Mouse (Mus musculus): ENCODE data around the gene Kcnf1.

DNA sequence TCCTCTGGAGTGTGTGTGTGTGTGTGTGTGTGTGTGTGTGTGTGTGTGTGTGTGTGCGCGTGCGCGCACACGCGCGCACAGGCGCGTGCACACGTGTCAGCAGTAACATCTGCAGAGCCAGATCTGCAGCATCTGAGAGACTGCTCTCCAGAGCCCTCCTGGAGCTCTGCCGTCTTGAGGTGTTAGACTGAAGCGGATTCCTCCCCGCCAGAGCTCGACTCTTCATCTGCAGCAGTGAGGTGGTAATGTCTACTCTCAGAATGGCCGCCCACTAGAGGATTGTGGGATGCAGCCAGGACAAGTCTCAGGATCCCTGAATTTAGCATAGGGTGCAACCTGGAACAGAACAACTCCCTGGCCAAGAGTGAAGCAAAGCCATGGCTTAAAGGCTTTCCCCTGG is 19.1 kb downstream of the Kcnf1 start:
- TF ChIP-seq CTCF (IDR thresholded peaks at IDR 0.05; ENCODE audit: extremely low read depth, insufficient read length, insufficient replicate concordance, low read depth, low read length) (no peak), POLR2A (IDR thresholded peaks at IDR 0.05; ENCODE audit: low read depth, low read length) (no peak)

Data from small intestine, adult 2 months (tissue).